Mouse (Mus musculus): Measurements from ENCODE around the gene Usf1.

- TF ChIP-seq CTCF (IDR thresholded peaks at IDR 0.05; ENCODE audit: control insufficient read depth, insufficient read depth, insufficient read length), result no peak
- no peak for TF ChIP-seq MAX (IDR thresholded peaks at IDR 0.05)
- no peak for TF ChIP-seq MYOG (IDR thresholded peaks at IDR 0.05; ENCODE audit: control insufficient read depth, extremely low read depth, insufficient read length)
These were observed 7.5 kb downstream of the Usf1 start, which contains the start of gene Tstd1 for GRCm38 (mm10) chr1:171418660-171419059.
